Mouse (Mus musculus) heart, postnatal 14 days (tissue): ENCODE results near the gene Lhx9. TPM values are rescaled to one million over a fixed set of nuclear protein-coding genes. Genes with fewer than 3 reads are reported as not detected.

Source experiments
- DNase-seq, 2 experiments: peaks; one replicate each; pipeline ENCODE4 v3.0.0; 2021 to 2022
- intact Hi-C: fragments of 180-260 bp; cut with DNase I; formaldehyde crosslinking; loops from one replicate; pipeline ENCODE4 v1.15.1; 2025
- total RNA-seq, 2 experiments: library from RNA; stranded (reverse); gene quantifications; 2 replicates each; pipeline ENCODE4 v1.2.3; 2021

The Lhx9 gene
- total RNA-seq, 2 experiments from 2014 or later: 0.24 TPM; not detected in 1

DNA sequence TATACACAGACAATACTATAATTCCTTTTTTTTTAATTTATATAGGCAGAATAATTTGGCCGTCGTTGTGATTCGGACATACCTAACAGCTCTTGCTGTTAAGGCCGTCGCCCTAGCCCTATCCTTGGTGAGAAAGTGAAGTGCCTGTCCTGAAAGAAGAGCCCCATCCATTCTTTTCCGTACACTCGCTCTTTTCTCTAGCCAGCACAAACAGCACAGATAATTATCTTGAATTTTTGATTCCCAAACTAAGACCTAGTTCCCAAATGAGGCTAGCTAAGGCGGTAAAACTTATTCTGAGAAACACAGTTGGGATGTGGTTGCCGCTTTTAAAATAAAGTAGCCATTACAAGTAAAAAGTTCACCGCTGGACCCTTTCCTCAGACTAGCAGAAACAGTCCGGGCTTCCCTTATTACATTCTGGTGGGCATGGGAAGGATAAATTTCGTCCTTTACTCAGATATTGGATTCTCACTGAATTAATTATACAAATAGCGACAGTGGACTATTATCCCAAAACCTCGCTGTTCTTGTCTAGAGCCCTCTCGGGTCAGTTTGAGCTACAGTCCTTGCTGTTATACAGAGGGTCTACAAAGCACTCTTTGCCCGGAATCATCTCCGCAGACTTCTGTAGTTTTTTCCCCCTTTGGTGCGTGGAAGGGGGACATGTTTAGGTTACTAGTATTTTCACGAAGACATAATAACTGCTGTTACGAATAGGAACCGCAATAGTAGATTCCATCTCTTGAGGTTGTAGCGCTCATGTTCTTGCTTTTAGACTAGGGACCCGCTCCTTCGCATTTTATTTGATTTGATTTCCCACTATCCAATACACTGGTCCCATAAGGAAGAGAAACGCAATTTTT lies 7.7 kb downstream of the Lhx9 start:
- intact Hi-C loops: loop anchor here (5.0 kb wide), 1 partner anchor 513 kb away; no protein-coding TSS in a partner anchor
- DNase-seq: no peak

DNA sequence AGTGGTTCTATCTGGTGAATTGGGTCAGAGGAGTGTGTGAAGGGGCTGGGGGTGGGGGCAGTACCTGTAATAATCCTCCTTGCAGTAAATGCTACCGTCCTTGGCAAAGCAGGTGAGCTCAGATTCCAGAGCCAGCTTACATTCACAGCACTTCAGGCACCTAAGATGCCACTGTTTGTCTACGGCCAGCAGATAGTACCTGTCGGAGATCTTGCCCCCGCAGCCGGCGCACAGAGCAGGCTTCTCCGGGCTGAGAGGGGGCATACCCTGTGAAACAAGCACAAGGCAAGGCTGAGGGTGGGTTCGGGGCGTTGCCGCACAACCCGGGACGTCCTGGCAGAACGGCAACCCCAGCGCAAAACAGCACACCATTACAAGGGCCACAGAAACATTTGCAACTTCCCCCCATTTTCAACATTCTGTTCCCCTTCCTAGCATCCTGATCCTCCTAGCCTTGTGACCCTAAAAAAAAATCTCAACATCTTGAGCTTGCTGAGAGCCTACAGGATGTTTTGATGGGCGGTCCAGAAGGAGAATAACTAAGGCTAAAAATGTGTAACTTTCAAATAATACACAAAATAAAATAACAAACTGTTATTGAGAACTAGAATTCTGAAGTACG lies 8.5 kb downstream of the Lhx9 start:
- intact Hi-C loops: loop anchor here (5.0 kb wide), 2 partner anchors 122 to 513 kb away; partner anchors contain the start of gene Dennd1b
- no peak for DNase-seq

DNA sequence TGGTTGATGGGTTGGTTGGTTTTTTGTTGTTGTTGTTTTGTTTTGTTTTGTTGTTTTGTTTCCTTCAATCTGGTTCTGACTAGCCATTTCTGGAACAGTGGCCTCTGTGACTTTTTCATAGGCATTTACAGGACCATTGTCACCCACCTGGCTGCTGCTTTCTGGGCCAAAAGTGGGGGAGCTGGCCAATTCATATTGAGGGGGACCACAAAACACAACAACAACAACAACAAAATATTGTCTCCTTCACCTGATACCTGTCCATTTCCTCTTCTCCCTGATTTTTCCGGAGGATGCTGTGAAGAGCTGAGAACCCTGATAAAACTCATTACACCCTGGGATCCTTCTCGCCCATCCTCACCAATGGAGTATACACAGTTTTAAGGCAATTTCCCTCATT lies 9.1 kb downstream of the Lhx9 start:
- no peak for DNase-seq
- intact Hi-C loops: loop anchor here (5.0 kb wide), 1 partner anchor 123 kb away; the partner anchor contains the start of gene Dennd1b

DNA sequence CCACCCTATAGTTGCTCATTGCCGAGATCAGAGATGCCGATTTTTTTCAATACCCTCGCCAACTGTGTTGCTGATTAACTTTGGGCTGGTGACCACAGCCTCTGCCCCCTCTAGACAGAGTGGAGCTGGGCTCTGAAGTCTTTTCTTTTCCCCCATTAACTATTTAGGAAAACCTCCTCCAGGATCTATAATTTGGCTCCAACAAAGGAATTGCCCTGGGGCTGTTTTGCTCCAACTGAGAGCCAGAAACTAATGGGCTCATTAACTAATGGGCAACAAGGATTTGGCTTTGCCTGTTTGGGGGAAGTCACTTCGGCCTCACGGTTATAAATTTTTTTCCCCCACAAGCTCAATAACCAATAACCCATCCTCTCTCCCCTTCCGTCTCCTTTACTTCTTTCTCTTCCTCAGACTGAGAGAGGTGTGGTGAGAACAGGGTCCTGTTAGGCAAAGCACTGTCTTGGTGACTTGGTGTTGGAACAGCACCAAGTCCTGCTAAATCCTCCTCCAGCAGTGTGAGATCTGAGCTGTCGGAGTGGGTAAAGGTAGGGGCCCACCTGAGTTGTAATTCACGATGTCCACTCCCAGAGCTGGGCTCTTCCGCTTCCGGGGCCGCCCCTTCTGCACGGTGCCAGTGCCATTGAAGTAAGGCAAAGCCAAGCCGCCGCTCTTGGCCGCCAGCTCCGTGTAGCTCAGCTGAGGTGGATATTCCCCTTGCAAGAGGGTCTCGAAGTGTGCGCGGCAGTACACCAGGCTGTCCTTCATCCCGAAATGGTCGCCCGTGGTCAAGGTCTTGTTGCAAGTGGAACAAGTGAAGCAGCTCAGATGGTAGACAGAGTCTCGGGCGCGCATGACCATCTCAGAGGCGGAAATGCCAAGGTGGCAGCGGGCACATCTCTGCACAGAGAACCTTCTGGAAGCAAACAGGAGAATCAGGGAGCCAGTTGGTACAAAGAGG lies 10.3 kb downstream of the Lhx9 start:
- intact Hi-C loops: loop anchor here (5.0 kb wide), 1 partner anchor 124 kb away; the partner anchor contains the start of gene Dennd1b

GRCm38 (mm10) chr1:138835355-138835900 lies 12.9 kb downstream of the Lhx9 start:
- intact Hi-C loops: loop anchor here (2.0 to 5.0 kb wide), 4 partner anchors 127 to 433 kb away; partner anchors contain the start of gene Dennd1b
- no peak for DNase-seq

More for the DNA sequence above, 10.3 kb downstream of the Lhx9 start:
- DNase-seq: no peak

DNA sequence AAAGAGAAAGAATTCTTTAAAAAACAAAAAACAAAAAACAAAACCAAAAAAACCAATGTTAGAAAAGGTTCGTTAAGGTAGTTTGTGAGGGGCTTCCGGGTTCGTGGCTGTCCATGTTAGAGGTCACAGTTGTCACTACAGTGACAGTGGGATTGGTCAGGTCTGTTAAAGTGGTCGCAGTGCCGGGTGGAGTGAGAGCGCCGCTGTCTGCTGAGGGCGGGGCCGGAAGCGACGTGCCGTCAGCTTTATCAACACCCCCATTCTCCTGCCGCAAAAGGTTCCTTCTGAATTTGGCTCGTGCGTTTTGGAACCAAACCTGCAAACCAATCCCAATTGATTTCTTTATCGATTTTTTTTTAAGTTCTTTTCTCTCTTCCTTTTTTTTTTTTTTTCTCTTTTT lies 17.1 kb downstream of the Lhx9 start:
- intact Hi-C loops: no loop called here
- peak in 1 of 2 experiments; percentile 17 for DNase-seq

- DNase-seq: no peak
- intact Hi-C loops: loop anchor here (10.0 kb wide), 1 partner anchor 502 kb away; no protein-coding TSS in a partner anchor
Observed at GRCm38 (mm10) chr1:138826841-138827240, 21.5 kb downstream of the Lhx9 start.

DNA sequence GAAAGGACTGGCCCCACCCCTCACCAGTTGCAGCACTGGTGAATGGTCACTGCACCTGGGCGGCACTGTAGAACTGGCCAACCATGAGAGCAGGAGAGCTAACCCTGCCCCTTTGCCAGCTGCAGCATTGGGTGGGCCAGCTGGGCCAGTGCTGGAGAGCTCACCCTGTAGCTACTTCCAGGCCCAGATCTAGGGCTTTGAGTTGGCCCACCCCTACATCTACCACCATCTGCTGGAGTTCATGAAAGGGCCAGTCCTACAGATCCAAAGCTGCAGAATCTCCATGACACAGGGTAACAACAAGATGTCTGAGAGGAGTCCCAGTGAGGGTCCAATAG lies 25.4 kb downstream of the Lhx9 start:
- intact Hi-C loops: loop anchor here (10.0 kb wide), 1 partner anchor 498 kb away; no protein-coding TSS in a partner anchor
- no peak for DNase-seq

DNA sequence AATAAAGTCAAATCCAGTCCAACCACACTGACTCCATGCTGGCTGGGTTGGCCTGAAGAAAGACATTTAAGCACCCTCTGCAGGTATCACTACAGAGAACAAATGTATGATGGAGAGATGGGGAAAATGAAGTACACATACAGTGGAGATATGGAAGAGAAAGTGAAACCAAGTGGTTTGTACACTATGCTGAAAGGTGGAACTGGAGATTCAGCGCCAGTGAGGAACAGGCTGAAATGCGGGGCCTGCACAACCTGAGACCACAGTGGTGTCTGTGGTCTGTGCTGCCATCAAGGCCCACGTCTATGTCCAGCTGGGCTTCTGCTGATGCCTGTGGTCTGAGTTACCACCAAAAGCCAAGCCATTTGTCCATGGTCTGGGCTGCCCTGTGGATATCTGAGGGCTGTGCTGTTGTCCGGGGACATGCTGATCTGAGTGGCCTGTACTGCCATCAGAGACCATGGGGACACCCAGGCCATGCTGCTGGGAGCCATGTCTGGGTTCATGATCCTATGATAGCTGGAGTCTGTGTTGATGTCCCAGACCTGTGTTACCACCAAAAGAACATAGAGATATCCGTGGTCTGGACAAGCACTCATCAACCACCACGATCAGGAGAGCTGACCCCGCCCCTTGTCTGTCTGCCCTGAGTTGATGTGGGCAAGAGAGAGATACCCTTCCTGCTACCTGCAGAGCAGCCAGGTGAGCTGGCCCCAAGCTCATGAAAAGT lies 26.0 kb downstream of the Lhx9 start:
- intact Hi-C loops: loop anchor here (10.0 kb wide), 1 partner anchor 498 kb away; no protein-coding TSS in a partner anchor
- no peak for DNase-seq

- DNase-seq: no peak
- intact Hi-C loops: no loop called here
Observed at GRCm38 (mm10) chr1:138801732-138802131, 46.6 kb downstream of the Lhx9 start.

DNA sequence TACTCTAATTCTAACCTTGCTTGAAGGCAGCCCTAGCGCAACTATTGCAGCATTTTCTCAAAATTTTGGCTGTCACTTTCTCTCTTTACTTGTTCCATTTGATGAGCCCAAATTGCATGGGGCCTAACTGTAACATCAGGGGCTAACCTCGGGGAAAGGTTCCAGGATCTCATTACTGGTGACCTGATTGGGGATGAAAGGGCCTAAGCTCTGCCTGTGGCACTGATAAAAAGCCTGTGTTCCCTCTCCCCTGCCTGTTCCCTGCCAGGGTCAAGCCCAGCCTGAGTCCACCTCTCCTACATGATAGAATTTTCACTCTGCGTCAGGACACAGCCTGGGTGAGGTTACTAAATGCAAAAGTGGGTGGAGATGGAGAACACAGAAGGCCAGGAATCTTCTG lies 47.1 kb downstream of the Lhx9 start:
- intact Hi-C loops: no loop called here

GRCm38 (mm10) chr1:138799692-138800314 lies 48.6 kb downstream of the Lhx9 start:
- no peak for DNase-seq

More for the DNA sequence above, 47.1 kb downstream of the Lhx9 start:
- DNase-seq: no peak

DNA sequence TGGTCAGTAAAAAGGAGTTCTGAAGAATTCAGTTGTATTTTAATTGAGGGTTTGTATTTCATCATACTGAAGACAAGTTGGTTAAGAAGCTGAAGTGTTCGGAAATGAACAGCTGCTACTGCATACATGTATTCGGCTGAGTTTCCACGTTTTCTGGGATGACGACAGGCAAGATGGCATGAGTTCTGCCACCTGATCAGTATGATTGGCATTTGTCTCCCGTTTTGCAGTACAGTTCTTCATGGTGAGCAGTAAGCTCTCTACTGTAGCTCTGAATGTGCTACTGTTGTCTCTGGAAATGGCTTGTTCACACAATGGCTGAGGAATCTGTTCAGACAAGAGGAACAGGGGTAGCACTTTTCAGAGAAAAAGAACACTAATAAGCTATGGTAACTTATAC lies 50.3 kb downstream of the Lhx9 start:
- DNase-seq: no peak
- intact Hi-C loops: no loop called here

More at GRCm38 (mm10) chr1:138799692-138800314, 48.6 kb downstream of the Lhx9 start:
- intact Hi-C loops: no loop called here

GRCm38 (mm10) chr1:138785856-138786255 lies 62.5 kb downstream of the Lhx9 start:
- intact Hi-C loops: no loop called here

GRCm38 (mm10) chr1:138784019-138784418 lies 64.4 kb downstream of the Lhx9 start:
- no peak for DNase-seq
- intact Hi-C loops: no loop called here

More at GRCm38 (mm10) chr1:138785856-138786255, 62.5 kb downstream of the Lhx9 start:
- no peak for DNase-seq
